Mouse (Mus musculus) MEL (cell line): Measurements from ENCODE around the gene Oxsr1. TPM values are rescaled to one million over a fixed set of nuclear protein-coding genes. Genes with fewer than 3 reads are reported as not detected.

Experiments used
- DNase-seq: peaks from one replicate; pipeline ENCODE4 v3.0.0; 2011; ENCODE audit warnings: low read depth, low spot score
- H3K27ac ChIP-seq: 2 replicates; pipeline ENCODE4 v1.5.1; 2012; ENCODE audit warnings: low read depth, mild to moderate bottlenecking, control low read depth, low read length, moderate library complexity; ENCODE audit not compliant: control insufficient read depth
- H3K27me3 ChIP-seq, 2 experiments: fragments of 150-350 bp in 1 of 2; sonication (generic) in 1 of 2; 2 replicates each; pipeline ENCODE4 v1.6.1; 2012; ENCODE audit warnings: low read length in 2 of 2, mild to moderate bottlenecking in 2 of 2, improper control_type of control experiment in 1 of 2, moderate library complexity in 1 of 2; ENCODE audit not compliant: insufficient read depth in 2 of 2, control insufficient read depth in 1 of 2
- H3K36me3 ChIP-seq, 2 experiments: 2 replicates each; pipeline ENCODE4 v1.6.1; 2012 to 2014; ENCODE audit warnings: low read length in 2 of 2, improper control_type of control experiment in 1 of 2, inconsistent platforms in 1 of 2, mild to moderate bottlenecking in 1 of 2; ENCODE audit not compliant: insufficient read depth in 2 of 2, control insufficient read depth in 1 of 2
- H3K4me1 ChIP-seq, 2 experiments: fragments of 150-350 bp in 1 of 2; sonication (generic) in 1 of 2; 2 replicates each; pipeline ENCODE4 v1.6.1; 2012; ENCODE audit warnings: low read length in 2 of 2, improper control_type of control experiment in 1 of 2, mild to moderate bottlenecking in 1 of 2; ENCODE audit not compliant: insufficient read depth in 2 of 2, control insufficient read depth in 1 of 2
- H3K4me3 ChIP-seq, 2 experiments: fragments of 150-350 bp in 1 of 2; sonication (generic) in 1 of 2; 2 replicates each; pipeline ENCODE4 v1.5.1; 2012; ENCODE audit warnings: low read depth in 2 of 2, low read length in 2 of 2, mild to moderate bottlenecking in 2 of 2, moderate library complexity in 2 of 2, control low read depth in 1 of 2, improper control_type of control experiment in 1 of 2; ENCODE audit not compliant: control insufficient read depth in 1 of 2, insufficient read depth in 1 of 2
- H3K79me2 ChIP-seq: 2 replicates; pipeline ENCODE4 v1.6.1; 2012; ENCODE audit warnings: mild to moderate bottlenecking, low read length, moderate library complexity; ENCODE audit not compliant: control insufficient read depth, poor library complexity, insufficient read depth
- H3K9ac ChIP-seq: 2 replicates; pipeline ENCODE4 v1.6.1; 2012; ENCODE audit warnings: low read depth, mild to moderate bottlenecking, control low read depth, low read length, moderate library complexity; ENCODE audit not compliant: control insufficient read depth, poor library complexity, severe bottlenecking
- H3K9me3 ChIP-seq: fragments of 150-350 bp; sonication (generic); replicated peaks from 2 replicates; pipeline ENCODE4 v1.6.1; 2012; ENCODE audit warnings: mild to moderate bottlenecking, low read length, improper control_type of control experiment, moderate library complexity; ENCODE audit not compliant: insufficient read depth
- BHLHE40 ChIP-seq: IDR thresholded peaks from 2 replicates; pipeline ENCODE4 v1.6.1; 2012; ENCODE audit warnings: low read depth, mild to moderate bottlenecking, inconsistent platforms, low read length, improper control_type of control experiment, borderline replicate concordance
- CTCF ChIP-seq, 3 experiments: IDR thresholded peaks in 2 of 3; conservative IDR thresholded peaks in 1 of 3; 2 replicates each; pipeline ENCODE4 v1.5.1; 2011 to 2012; ENCODE audit warnings: low read length in 3 of 3, low read depth in 2 of 3, mild to moderate bottlenecking in 2 of 3, improper control_type of control experiment in 1 of 3, inconsistent platforms in 1 of 3, mixed read lengths in 1 of 3, moderate library complexity in 1 of 3; ENCODE audit not compliant: control insufficient read depth in 1 of 3, insufficient read depth in 1 of 3, poor library complexity in 1 of 3, severe bottlenecking in 1 of 3
- E2F4 ChIP-seq: IDR thresholded peaks from 2 replicates; pipeline ENCODE4 v1.6.1; 2011; ENCODE audit warnings: low read depth, low read length, improper control_type of control experiment, borderline replicate concordance
- EP300 ChIP-seq, 2 experiments: IDR thresholded peaks; 2 replicates each; pipeline ENCODE4 v1.6.1; 2011; ENCODE audit warnings: improper control_type of control experiment in 2 of 2, low read length in 2 of 2, low read depth in 1 of 2, mild to moderate bottlenecking in 1 of 2
- ETS1 ChIP-seq: IDR thresholded peaks from 2 replicates; pipeline ENCODE4 v1.6.1; 2012; ENCODE audit warnings: low read depth, mild to moderate bottlenecking, inconsistent platforms, low read length, improper control_type of control experiment, moderate library complexity
- GATA1 ChIP-seq: IDR thresholded peaks from 2 replicates; pipeline ENCODE4 v1.6.1; 2011; ENCODE audit warnings: low read depth, low read length, improper control_type of control experiment
- HCFC1 ChIP-seq: IDR thresholded peaks from 2 replicates; pipeline ENCODE4 v1.6.1; 2012; ENCODE audit warnings: low read depth, mild to moderate bottlenecking, inconsistent platforms, low read length, improper control_type of control experiment, moderate library complexity
- JUND ChIP-seq: IDR thresholded peaks from 2 replicates; pipeline ENCODE4 v1.6.1; 2011; ENCODE audit warnings: low read depth, mild to moderate bottlenecking, improper control_type of control experiment, low read length
- KAT2A ChIP-seq: conservative IDR thresholded peaks from 2 replicates; pipeline ENCODE4 v1.6.1; 2012; ENCODE audit warnings: low read depth, low read length, improper control_type of control experiment, inconsistent platforms
- MAX ChIP-seq: IDR thresholded peaks from 2 replicates; pipeline ENCODE4 v1.6.1; 2011; ENCODE audit warnings: low read length, improper control_type of control experiment
- MAZ ChIP-seq: IDR thresholded peaks from 2 replicates; pipeline ENCODE4 v1.6.1; 2012; ENCODE audit warnings: low read depth, mild to moderate bottlenecking, inconsistent platforms, low read length, improper control_type of control experiment
- MEF2A ChIP-seq: IDR thresholded peaks from 2 replicates; pipeline ENCODE4 v1.6.1; 2014; ENCODE audit warnings: low read depth, mild to moderate bottlenecking, inconsistent platforms, low read length, improper control_type of control experiment; ENCODE audit not compliant: poor library complexity, insufficient replicate concordance, severe bottlenecking; ENCODE audit errors: extremely low read depth
- MXI1 ChIP-seq: IDR thresholded peaks from 2 replicates; pipeline ENCODE4 v1.6.1; 2011; ENCODE audit warnings: mild to moderate bottlenecking, low read depth, low read length, improper control_type of control experiment
- MYB ChIP-seq: IDR thresholded peaks from 2 replicates; pipeline ENCODE4 v1.6.1; 2011; ENCODE audit warnings: mild to moderate bottlenecking, low read depth, low read length, improper control_type of control experiment
- MYC ChIP-seq: IDR thresholded peaks from 2 replicates; pipeline ENCODE4 v1.6.1; 2011; ENCODE audit warnings: low read depth, mild to moderate bottlenecking, low read length, improper control_type of control experiment, moderate library complexity
- POLR2A ChIP-seq, 2 experiments: IDR thresholded peaks; 2 replicates each; pipeline ENCODE4 v1.6.1; 2011 to 2012; ENCODE audit warnings: low read length in 2 of 2, mild to moderate bottlenecking in 2 of 2, control low read depth in 1 of 2, improper control_type of control experiment in 1 of 2, low read depth in 1 of 2, moderate library complexity in 1 of 2; ENCODE audit not compliant: control insufficient read depth in 1 of 2, insufficient read depth in 1 of 2, poor library complexity in 1 of 2
- POLR2AphosphoS2 ChIP-seq: IDR thresholded peaks from 2 replicates; pipeline ENCODE4 v1.6.1; 2011; ENCODE audit warnings: low read length, improper control_type of control experiment
- POLR2AphosphoS5 ChIP-seq: IDR thresholded peaks from 2 replicates; pipeline ENCODE4 v1.6.1; 2012; ENCODE audit warnings: low read depth, borderline replicate concordance, mild to moderate bottlenecking, inconsistent platforms, low read length, moderate library complexity, mixed read lengths
- RAD21 ChIP-seq: IDR thresholded peaks from 2 replicates; pipeline ENCODE4 v1.6.1; 2011; ENCODE audit warnings: mild to moderate bottlenecking, low read depth, low read length, improper control_type of control experiment
- SIN3A ChIP-seq: IDR thresholded peaks from 2 replicates; pipeline ENCODE4 v1.6.1; 2012; ENCODE audit warnings: low read length, improper control_type of control experiment, inconsistent platforms
- SMC3 ChIP-seq: IDR thresholded peaks from 2 replicates; pipeline ENCODE4 v1.6.1; 2011; ENCODE audit warnings: low read depth, low read length, improper control_type of control experiment
- TAL1 ChIP-seq: IDR thresholded peaks from 2 replicates; pipeline ENCODE4 v1.6.1; 2012; ENCODE audit warnings: mild to moderate bottlenecking, inconsistent platforms, low read length, moderate library complexity, mixed read lengths
- TBP ChIP-seq: IDR thresholded peaks from 2 replicates; pipeline ENCODE4 v1.8.0; 2011; ENCODE audit warnings: low read depth, low read length, improper control_type of control experiment
- TCF12 ChIP-seq: IDR thresholded peaks from 2 replicates; pipeline ENCODE4 v1.6.1; 2014; ENCODE audit warnings: low read depth, mild to moderate bottlenecking, inconsistent platforms, low read length, improper control_type of control experiment, moderate library complexity
- UBTF ChIP-seq: IDR thresholded peaks from 2 replicates; pipeline ENCODE4 v1.6.1; 2012; ENCODE audit warnings: low read depth, mild to moderate bottlenecking, inconsistent platforms, low read length, improper control_type of control experiment, moderate library complexity, borderline replicate concordance; ENCODE audit not compliant: insufficient read depth
- USF1 ChIP-seq: IDR thresholded peaks from 2 replicates; pipeline ENCODE4 v1.6.1; 2014; ENCODE audit warnings: low read depth, mild to moderate bottlenecking, inconsistent platforms, low read length, improper control_type of control experiment, moderate library complexity
- USF2 ChIP-seq, 2 experiments: IDR thresholded peaks; 2 replicates each; pipeline ENCODE4 v1.6.1; 2011 to 2012; ENCODE audit warnings: improper control_type of control experiment in 2 of 2, low read length in 2 of 2, borderline replicate concordance in 1 of 2, inconsistent platforms in 1 of 2, low read depth in 1 of 2, mild to moderate bottlenecking in 1 of 2; ENCODE audit not compliant: insufficient read depth in 1 of 2
- ZC3H11A ChIP-seq: IDR thresholded peaks from 2 replicates; pipeline ENCODE4 v1.6.1; 2012; ENCODE audit warnings: low read depth, mild to moderate bottlenecking, inconsistent platforms, low read length, improper control_type of control experiment
- ZKSCAN1 ChIP-seq: IDR thresholded peaks from 2 replicates; pipeline ENCODE4 v1.6.1; 2012; ENCODE audit warnings: low read depth, mild to moderate bottlenecking, inconsistent platforms, low read length, improper control_type of control experiment, moderate library complexity
- ZMIZ1 ChIP-seq: IDR thresholded peaks from 2 replicates; pipeline ENCODE4 v1.6.1; 2012; ENCODE audit warnings: low read depth, mild to moderate bottlenecking, inconsistent platforms, low read length, improper control_type of control experiment, moderate library complexity
- ZNF384 ChIP-seq: IDR thresholded peaks from 2 replicates; pipeline ENCODE4 v1.6.1; 2012; ENCODE audit warnings: low read depth, mild to moderate bottlenecking, inconsistent platforms, low read length, improper control_type of control experiment
- polyA plus RNA-seq, 2 experiments: library from polyadenylated mRNA; stranded (reverse) in 1 of 2; unstranded in 1 of 2; fragments of >175 nt in 1 of 2; fragments of >200 nt in 1 of 2; gene quantifications; 2 replicates each; pipeline versions ENCODE4 v1.2.1 to v1.2.4; 2012; ENCODE audit warnings: low replicate concordance in 2 of 2, low read depth in 1 of 2; ENCODE audit not compliant: insufficient read length in 2 of 2, insufficient read depth in 1 of 2, missing spikeins in 1 of 2
- total RNA-seq: library from RNA; depleted of rRNA; stranded (reverse); fragments of 300-350 nt; gene quantifications from 2 replicates; pipeline ENCODE4 v1.2.3, GENCODE M21; 2012

Oxsr1 gene
- total and polyA plus RNA-seq, 3 experiments: 25.6 to 304 (median 37.6) TPM

DNA sequence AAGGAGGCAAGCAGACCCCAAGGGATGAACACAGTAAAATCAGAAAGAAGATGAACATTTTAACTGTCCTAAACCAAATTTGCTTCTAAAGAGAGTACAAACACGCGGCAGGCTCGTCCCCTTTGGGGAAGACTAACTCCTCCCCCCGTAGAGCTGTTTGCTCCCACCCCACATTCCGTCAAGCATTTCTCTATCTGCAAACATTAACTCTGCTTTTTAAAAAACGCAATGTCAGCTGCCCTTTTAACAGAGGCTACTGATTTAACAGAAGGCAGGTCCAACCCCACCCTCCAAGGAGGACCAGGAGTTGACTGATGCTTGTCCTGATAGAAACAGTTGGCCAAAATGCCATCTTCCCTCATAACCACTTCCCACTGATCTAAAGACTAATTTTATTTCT, 31.7 kb upstream of the Oxsr1 start:
- TF ChIP-seq POLR2A (IDR thresholded peaks at IDR 0.05; ENCODE audit: control insufficient read depth in 1 of 2, insufficient read depth in 1 of 2, low read depth in 1 of 2, low read length in 2 of 2, poor library complexity in 1 of 2) (no peak), SMC3 (no peak), MAZ (no peak), MEF2A (no peak), TAL1 (no peak)
- no peak for DNase-seq
- Histone ChIP-seq H3K4me1 (peaks cover 0 to 10% of the 10 kb centered on the region in 2 experiments; a peak in 1 of 4 replicates), H3K27ac (no peak overlapping the region), H3K79me2 (peaks cover 5% of the 10 kb centered on the region; the same call in 1 of the 2 replicates), H3K36me3 (no peaks in the 10 kb centered on the region), H3K9me3 (no peaks in the 10 kb centered on the region), H3K9ac (no peak overlapping the region), H3K27me3 (no peaks in the 10 kb centered on the region), H3K4me3 (no peak overlapping the region)

GRCm38 (mm10) chr9:119352060-119352459, 29.8 kb upstream of the Oxsr1 start:
- Histone ChIP-seq H3K4me1 (0 out of 4 replicates have a peak, but pooled peaks cover 0 to under 1% of the 10 kb centered on the region in 2 experiments), H3K9me3 (no peaks in the 10 kb centered on the region), H3K27ac (no peak overlapping the region), H3K79me2 (no peaks in the 10 kb centered on the region), H3K4me3 (no peak overlapping the region), H3K9ac (no peak overlapping the region), H3K36me3 (no peaks in the 10 kb centered on the region), H3K27me3 (no peaks in the 10 kb centered on the region)
- peak; percentile 76 for DNase-seq
- TF ChIP-seq E2F4: no peak
- no peak for TF ChIP-seq POLR2AphosphoS2
- peak; percentile 76 for TF ChIP-seq MXI1
- TF ChIP-seq ZKSCAN1: no peak
- TF ChIP-seq TAL1: no peak
- no peak for TF ChIP-seq SIN3A
- TF ChIP-seq TCF12: no peak
- no peak for TF ChIP-seq USF2 (IDR thresholded peaks at IDR 0.05; ENCODE audit: borderline replicate concordance in 1 of 2, insufficient read depth in 1 of 2, low read depth in 1 of 2, low read length in 2 of 2)
- TF ChIP-seq MEF2A: no peak
- no peak for TF ChIP-seq ETS1
- TF ChIP-seq ZC3H11A: peak; percentile 67
- TF ChIP-seq POLR2A (IDR thresholded peaks at IDR 0.05; ENCODE audit: control insufficient read depth in 1 of 2, insufficient read depth in 1 of 2, low read depth in 1 of 2, low read length in 2 of 2, poor library complexity in 1 of 2): no peak
- peak; percentile 65 for TF ChIP-seq BHLHE40
- TF ChIP-seq JUND: no peak
- no peak for TF ChIP-seq UBTF
- TF ChIP-seq TBP: no peak
- TF ChIP-seq MYC: peak; percentile 83
- peak; percentile 61 for TF ChIP-seq USF1
- no peak for TF ChIP-seq GATA1
- TF ChIP-seq SMC3: peak; percentile 78
- TF ChIP-seq MYB: no peak
- TF ChIP-seq EP300 (IDR thresholded peaks at IDR 0.05; ENCODE audit: low read depth in 1 of 2, low read length in 2 of 2): no peak
- no peak for TF ChIP-seq HCFC1
- TF ChIP-seq ZNF384: no peak
- TF ChIP-seq ZMIZ1: no peak
- no peak for TF ChIP-seq KAT2A
- no peak for TF ChIP-seq POLR2AphosphoS5
- TF ChIP-seq RAD21: peak; percentile 78
- TF ChIP-seq CTCF (IDR thresholded peaks at IDR 0.05 in 2 of 3, conservative IDR thresholded peaks at IDR 0.05 in 1 of 3; ENCODE audit: control insufficient read depth in 1 of 3, insufficient read depth in 1 of 3, low read depth in 2 of 3, low read length in 3 of 3, poor library complexity in 1 of 3, severe bottlenecking in 1 of 3): peak; percentile 63 to 95 (median 82)
- peak; percentile 82 for TF ChIP-seq MAX
